Mouse (Mus musculus) liver, adult 2 months (tissue): ENCODE measurements around the gene Rnf111.

Experiments
- CTCF ChIP-seq: fragments of 200-500 bp; IDR thresholded peaks from 2 replicates; pipeline ENCODE4 v1.5.1; 2011; ENCODE audit warnings: low read depth, low read length, control low read depth
- POLR2A ChIP-seq: fragments of 200-500 bp; IDR thresholded peaks from 2 replicates; pipeline ENCODE4 v1.6.1; 2011; ENCODE audit warnings: low read length, control low read depth; ENCODE audit not compliant: insufficient read depth; ENCODE audit errors: extremely low read depth

- TF ChIP-seq CTCF (no peak), POLR2A (no peak)
Measured at GRCm38 (mm10) chr9:70496990-70497389, 6.5 kb downstream of the Rnf111 start.
